Mouse (Mus musculus) R1 (cell line): Measurements from ENCODE around the gene Pgm1.

Experiments used
- DNase-seq: peaks from one replicate; pipeline ENCODE4 v3.0.0-alpha.2; 2018; ENCODE audit warnings: low read depth, low spot score

The Pgm1 gene

GRCm38 (mm10) chr4:100010916-100011315 is 81.7 kb downstream of the Pgm1 start:
- no peak for DNase-seq

- no peak for DNase-seq
Measured at GRCm38 (mm10) chr4:100011563-100011962, 82.3 kb downstream of the Pgm1 start.

DNA sequence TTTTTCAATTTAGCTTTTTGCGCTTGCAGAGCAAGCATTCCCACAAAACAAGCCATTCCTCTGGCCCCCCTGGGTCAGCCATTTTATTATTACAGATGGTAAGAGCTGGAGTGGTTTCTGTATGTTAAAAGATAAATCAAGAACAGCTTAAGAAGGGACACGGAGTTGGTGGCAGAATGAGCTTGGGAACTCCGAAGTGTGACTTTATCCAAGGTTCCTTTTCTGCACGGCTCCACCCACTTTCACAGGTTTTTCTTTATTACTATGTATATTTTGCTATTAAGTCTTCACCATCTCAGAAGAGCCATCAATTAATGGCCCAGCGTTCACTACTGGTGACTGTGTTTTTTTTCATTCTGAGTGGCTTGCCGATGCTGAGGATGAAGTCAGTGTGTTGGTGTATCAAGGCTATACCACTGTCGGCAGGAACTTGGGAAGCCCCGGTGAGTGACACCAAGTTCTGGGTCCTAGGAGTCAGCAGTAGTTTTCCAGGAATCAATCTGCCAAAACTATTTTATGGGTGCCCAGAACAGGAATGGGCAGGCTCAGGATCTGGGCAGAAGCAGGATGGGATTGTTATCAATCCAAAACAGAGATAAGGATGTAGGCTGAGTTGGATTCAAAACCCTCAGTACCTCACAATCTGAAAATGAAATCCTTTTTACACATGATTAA is 83.3 kb downstream of the Pgm1 start:
- DNase-seq = no peak

GRCm38 (mm10) chr4:100027773-100028172 is 98.6 kb downstream of the Pgm1 start:
- no peak for DNase-seq

DNA sequence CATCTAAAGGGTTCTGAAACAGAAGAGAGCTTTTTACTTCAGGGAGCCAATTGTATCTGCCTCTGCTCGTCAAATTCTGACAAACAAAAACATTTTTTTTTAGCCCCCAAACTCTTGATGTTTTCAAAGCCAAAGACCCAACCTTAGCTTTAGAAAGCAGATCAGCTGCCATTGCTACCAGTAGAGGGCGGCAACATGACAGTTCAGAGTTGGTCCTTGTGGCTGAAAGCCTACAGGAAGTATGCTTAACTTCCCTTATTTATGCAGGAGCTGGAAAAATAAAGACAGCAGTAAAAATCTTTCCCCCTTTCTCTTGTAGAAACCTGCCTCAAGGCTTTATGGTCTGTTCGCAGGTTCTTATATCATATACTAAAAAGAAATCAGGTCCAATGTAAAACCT is 99.4 kb downstream of the Pgm1 start:
- DNase-seq = peak; percentile 66

DNA sequence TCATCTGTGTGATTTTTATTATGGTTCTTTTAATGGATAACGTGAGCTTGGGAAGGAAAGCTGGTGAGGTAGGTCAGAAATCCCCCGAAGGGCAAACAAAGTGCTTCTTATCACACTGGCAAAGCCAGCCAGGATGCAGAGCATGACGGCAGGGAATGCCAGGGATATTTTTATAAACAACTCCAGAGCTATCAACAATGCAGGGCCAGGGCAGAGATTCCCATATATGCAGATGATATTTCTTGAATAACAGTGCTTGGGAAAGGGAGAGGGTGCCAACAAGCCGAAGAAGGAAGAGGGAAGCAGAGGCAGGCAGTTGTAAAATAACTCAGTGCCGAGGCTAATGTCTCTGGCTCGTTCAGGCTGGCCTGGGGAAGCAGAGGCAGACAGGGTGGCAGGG is 102.1 kb downstream of the Pgm1 start:
- DNase-seq = no peak

GRCm38 (mm10) chr4:100032608-100033007 is 103.4 kb downstream of the Pgm1 start:
- DNase-seq = no peak

DNA sequence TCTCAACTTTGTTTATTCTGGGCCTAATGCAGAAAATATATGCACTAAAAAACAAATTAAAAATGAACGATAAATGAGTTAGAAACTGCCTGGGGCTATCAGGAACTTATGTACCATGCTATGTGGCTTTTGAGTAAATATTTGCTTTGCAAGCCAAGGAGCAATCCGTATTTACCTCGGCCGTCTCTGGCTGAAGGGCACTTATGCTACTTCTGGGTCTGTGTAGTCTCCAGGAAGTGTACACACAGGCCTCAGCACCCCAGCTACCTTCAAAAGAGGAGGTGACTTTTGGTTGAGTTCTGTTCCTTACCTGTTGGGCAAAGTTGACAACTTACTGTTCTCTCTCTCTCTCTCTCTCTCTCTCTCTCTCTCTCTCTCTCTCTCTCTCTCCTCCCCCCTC is 104.7 kb downstream of the Pgm1 start:
- no peak for DNase-seq

DNA sequence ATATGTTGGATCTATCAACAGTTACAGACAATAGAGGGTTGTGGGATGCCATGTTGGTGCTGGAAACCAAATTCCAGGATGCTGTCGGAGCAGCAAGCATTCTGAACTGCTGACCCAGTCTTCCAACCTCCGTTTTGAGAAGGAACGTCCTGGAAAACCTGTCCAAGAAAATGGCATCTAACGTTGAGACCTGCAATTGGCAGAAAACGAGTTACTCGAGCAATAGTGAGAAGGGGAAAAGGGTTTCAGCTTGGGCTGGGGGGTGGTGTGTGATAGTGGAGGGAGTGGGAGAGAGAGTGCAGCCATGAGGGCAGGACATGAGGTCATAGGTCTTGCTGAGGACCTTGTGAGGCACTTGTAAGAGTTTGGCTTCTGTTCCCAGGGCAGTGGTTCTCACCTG is 105.8 kb downstream of the Pgm1 start:
- DNase-seq = no peak

DNA sequence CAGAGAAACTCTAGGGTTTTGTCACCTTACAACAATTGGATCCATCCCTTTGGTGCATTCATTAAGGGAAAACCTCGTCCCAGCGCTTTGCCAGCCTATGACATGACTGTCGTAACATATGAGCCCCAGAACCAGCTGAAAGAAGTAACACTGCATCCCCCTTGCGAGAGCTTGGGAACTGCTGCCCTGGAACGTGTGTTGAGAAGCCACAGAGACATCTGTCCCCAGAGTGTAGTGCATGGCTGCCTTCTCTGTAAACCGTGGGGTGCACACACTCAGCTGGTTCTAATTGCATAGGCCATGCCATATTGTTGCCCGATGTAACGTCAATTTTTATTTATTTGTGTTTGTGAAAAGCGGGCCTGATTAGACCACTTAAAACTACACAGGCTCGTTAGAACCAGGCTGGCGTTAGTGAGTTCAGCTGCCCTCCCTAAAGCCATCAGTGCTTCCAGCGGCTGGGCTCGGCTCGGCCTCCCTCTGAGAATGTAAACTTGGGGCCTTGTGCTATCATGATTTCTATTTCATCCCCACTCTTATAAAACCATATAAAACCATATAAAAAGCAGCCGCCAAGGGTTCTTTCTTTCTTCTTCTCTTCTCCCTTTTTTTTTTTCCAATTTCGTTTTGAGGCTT is 106.8 kb downstream of the Pgm1 start:
- DNase-seq = no peak
